11 mouse cellular contexts compared by ENCODE assay signal in the genomic region with DNA sequence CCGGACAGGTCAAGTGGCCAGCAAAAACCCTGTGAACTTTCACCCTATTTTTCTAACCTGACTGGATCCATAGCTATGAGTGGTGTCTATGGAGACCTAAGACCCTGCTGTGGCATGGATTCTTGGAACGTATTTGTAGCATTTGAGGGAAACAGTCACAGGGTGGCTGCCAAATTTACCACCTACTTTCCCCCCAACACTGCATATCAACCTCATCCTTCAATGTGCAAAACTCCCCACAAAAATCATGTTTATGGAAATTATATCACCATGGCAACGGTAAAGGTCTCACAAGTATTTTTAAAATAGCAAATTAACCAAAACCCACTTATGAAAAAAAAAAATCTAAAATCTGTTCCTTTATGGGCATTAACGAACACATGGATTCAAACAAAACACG. TPM values are rescaled to one million over a fixed set of nuclear protein-coding genes. Genes with fewer than 3 reads are reported as not detected.
"Had no signal": no experiment of that assay in that cellular context is flagged by ENCODE, and none has a peak within 500 bp of the region (broad histone marks: within the 10 kb centered on the region; RNA-seq: fewer than 3 reads in every experiment).

No protein-coding gene starts in this region.

- ATAC-seq: intestine, embryonic 16.5 days; liver, postnatal 0 days had no signal

- H3K27ac ChIP-seq: limb, embryonic 15.5 days; liver, embryonic 13.5 days; midbrain, embryonic 12.5 days; stomach, embryonic 15.5 days had no signal

- H3K4me3 ChIP-seq: limb, embryonic 15.5 days; liver, embryonic 13.5 days; midbrain, embryonic 12.5 days; stomach, embryonic 15.5 days had no signal

- DNase-seq: kidney, adult 8-10 months; kidney, postnatal 36 days; liver, embryonic 13.5 days; liver, postnatal 0 days; right cerebral cortex, postnatal 14 days; thymus, postnatal 36 days had no signal

RNA-seq across cellular contexts. Expression of a gene that starts 18.9 kb away (rescaled TPM):
- total RNA-seq: megakaryocyte-erythroid progenitor cell, adult 5-6 weeks had no signal
